Mouse (Mus musculus) hindbrain, embryonic 13.5 days (tissue): ENCODE data around the gene Cyp2d10. TPM values are rescaled to one million over a fixed set of nuclear protein-coding genes. Genes with fewer than 3 reads are reported as not detected.

ENCODE experiments used
- ATAC-seq: fragments of 200-750 bp; cut with Nextera tagmentation; 2 replicates; pipeline ENCODE4 v1.8.0; 2017; ENCODE audit warnings: moderate TSS enrichment; ENCODE audit not compliant: low FRiP score
- H3K27ac ChIP-seq: fragments of 300-500 bp; sonication (generic); 2 replicates; pipeline ENCODE4 v1.5.1; 2015; ENCODE audit warnings: inconsistent platforms, mild to moderate bottlenecking, moderate library complexity
- H3K27me3 ChIP-seq: fragments of 300-500 bp; sonication (generic); 2 replicates; pipeline ENCODE4 v1.6.1; 2015; ENCODE audit warnings: mild to moderate bottlenecking, inconsistent platforms
- H3K36me3 ChIP-seq: fragments of 300-500 bp; sonication (generic); 2 replicates; pipeline ENCODE4 v1.6.1; 2015; ENCODE audit warnings: mild to moderate bottlenecking, inconsistent platforms
- H3K4me1 ChIP-seq: fragments of 300-500 bp; sonication (generic); replicated peaks from 2 replicates; pipeline ENCODE4 v1.6.1; 2015; ENCODE audit warnings: inconsistent platforms
- H3K4me2 ChIP-seq: fragments of 300-500 bp; sonication (generic); 2 replicates; pipeline ENCODE4 v1.6.1; 2015; ENCODE audit warnings: inconsistent platforms, mild to moderate bottlenecking, moderate library complexity
- H3K4me3 ChIP-seq: fragments of 300-500 bp; sonication (generic); 2 replicates; pipeline ENCODE4 v1.5.1; 2015; ENCODE audit warnings: mild to moderate bottlenecking, inconsistent platforms
- H3K9ac ChIP-seq: fragments of 300-500 bp; sonication (generic); 2 replicates; pipeline ENCODE4 v1.6.1; 2015; ENCODE audit warnings: mild to moderate bottlenecking, inconsistent platforms
- H3K9me3 ChIP-seq: fragments of 300-500 bp; sonication (generic); 2 replicates; pipeline ENCODE4 v1.6.1; 2016; ENCODE audit warnings: inconsistent platforms
- WGBS: fragments of 180-500 bp; shearing (Covaris S2); methylation state at CpG from one replicate; pipeline ENCODE4 v1.1.7; 2015; 5-methylcytosine and 5-hydroxymethylcytosine counted together
- polyA plus RNA-seq: library from polyadenylated mRNA; unstranded; fragments of >200 nt; fragmentation: Nextera tagmentation; extraction: Ambion mirVana; gene quantifications from 2 replicates; pipeline ENCODE4 v1.2.1, GENCODE M21; 2015

Cyp2d10 gene
- polyA plus RNA-seq, 1 experiment from 2014 or later = not detected

- H3K4me3 ChIP-seq = no peak overlapping the region
- no peaks in the 10 kb centered on the region for H3K27me3 ChIP-seq
- no peaks in the 10 kb centered on the region for H3K36me3 ChIP-seq
- no peak overlapping the region for H3K27ac ChIP-seq
- H3K9me3 ChIP-seq = no peaks in the 10 kb centered on the region
- ATAC-seq = no peak
- H3K4me1 ChIP-seq = peaks cover 5% of the 10 kb centered on the region
- no peak overlapping the region for H3K9ac ChIP-seq
- 89% methylated on average over 2 of the region's 2 CpGs for WGBS
- H3K4me2 ChIP-seq = no peak overlapping the region
Measured at GRCm38 (mm10) chr15:82385729-82386128, 21.3 kb downstream of the Cyp2d10 start.

- no peaks in the 10 kb centered on the region for H3K36me3 ChIP-seq
- 93% methylated on average over 2 of the region's 2 CpGs for WGBS
- no peak overlapping the region for H3K27ac ChIP-seq
- H3K4me1 ChIP-seq = peaks cover 13% of the 10 kb centered on the region
- H3K27me3 ChIP-seq = peaks cover 5% of the 10 kb centered on the region; the same call in 1 of the 2 replicates
- H3K4me3 ChIP-seq = no peak overlapping the region
- H3K4me2 ChIP-seq = no peak overlapping the region
- no peaks in the 10 kb centered on the region for H3K9me3 ChIP-seq
- H3K9ac ChIP-seq = no peak overlapping the region
- ATAC-seq = no peak
Measured at GRCm38 (mm10) chr15:82382441-82382840, 24.6 kb downstream of the Cyp2d10 start.

- Histone ChIP-seq H3K4me1 (peaks cover 21% of the 10 kb centered on the region), H3K36me3 (no peaks in the 10 kb centered on the region), H3K4me2 (peak overlapping the region; percentile 53), H3K4me3 (peak overlapping the region; percentile 31), H3K27ac (0 out of 2 replicates have a peak overlapping the region, but pooled peaks have one; percentile 5), H3K27me3 (peaks cover 5% of the 10 kb centered on the region; the same call in 1 of the 2 replicates), H3K9ac (peak overlapping the region; percentile 59; the same call in 1 of the 2 replicates), H3K9me3 (no peaks in the 10 kb centered on the region)
- no peak for ATAC-seq
- 35% methylated on average over 7 of the region's 7 CpGs for WGBS
Measured at GRCm38 (mm10) chr15:82380714-82381062, 26.3 kb downstream of the Cyp2d10 start.

GRCm38 (mm10) chr15:82379871-82380713, 26.9 kb downstream of the Cyp2d10 start, which contains the start of gene Cyp2d22:
Cyp2d22 (minus strand) TSS chr15:82380260.
- ATAC-seq = peak; percentile 73
- peak within 1 kb of the TSS; percentile 59 for H3K9ac ChIP-seq
- 5% methylated on average over 18 of the region's 24 CpGs for WGBS
- peaks cover 5% of the 10 kb centered on the region; the same call in 1 of the 2 replicates for H3K27me3 ChIP-seq
- peak within 1 kb of the TSS; percentile 53 for H3K4me2 ChIP-seq
- H3K36me3 ChIP-seq = no peaks in the 10 kb centered on the region
- peak within 1 kb of the TSS; percentile 34 for H3K4me3 ChIP-seq
- H3K27ac ChIP-seq = 0 out of 2 replicates have a peak within 1 kb of the TSS, but pooled peaks have one; percentile 5
- H3K9me3 ChIP-seq = no peaks in the 10 kb centered on the region
- peaks cover 22% of the 10 kb centered on the region for H3K4me1 ChIP-seq

GRCm38 (mm10) chr15:82379511-82379870, 27.5 kb downstream of the Cyp2d10 start:
- H3K4me3 ChIP-seq = peak overlapping the region; percentile 34
- H3K9ac ChIP-seq = peak overlapping the region; percentile 58
- 22% methylated on average over 7 of the region's 7 CpGs for WGBS
- peak overlapping the region; percentile 53 for H3K4me2 ChIP-seq
- no peaks in the 10 kb centered on the region for H3K9me3 ChIP-seq
- peaks cover 22% of the 10 kb centered on the region for H3K4me1 ChIP-seq
- H3K27ac ChIP-seq = no peak overlapping the region
- H3K27me3 ChIP-seq = peaks cover 5% of the 10 kb centered on the region; the same call in 1 of the 2 replicates
- 0 out of 2 replicates have a peak, but pooled peaks have one; percentile 30 for ATAC-seq
- no peaks in the 10 kb centered on the region for H3K36me3 ChIP-seq

- peaks cover 5% of the 10 kb centered on the region; the same call in 1 of the 2 replicates for H3K27me3 ChIP-seq
- H3K9ac ChIP-seq = no peak overlapping the region
- H3K27ac ChIP-seq = no peak overlapping the region
- 46% methylated on average over 15 of the region's 15 CpGs for WGBS
- no peak overlapping the region for H3K4me2 ChIP-seq
- ATAC-seq = no peak
- H3K36me3 ChIP-seq = no peaks in the 10 kb centered on the region
- H3K4me1 ChIP-seq = peaks cover 22% of the 10 kb centered on the region
- no peak overlapping the region for H3K4me3 ChIP-seq
- H3K9me3 ChIP-seq = no peaks in the 10 kb centered on the region
Measured at GRCm38 (mm10) chr15:82378261-82379180, 28.5 kb downstream of the Cyp2d10 start.

GRCm38 (mm10) chr15:82377701-82378100, 29.3 kb downstream of the Cyp2d10 start:
- no peak overlapping the region for H3K27ac ChIP-seq
- no peak overlapping the region for H3K4me2 ChIP-seq
- no peak for ATAC-seq
- H3K27me3 ChIP-seq = peaks cover 5% of the 10 kb centered on the region; the same call in 1 of the 2 replicates
- no peaks in the 10 kb centered on the region for H3K36me3 ChIP-seq
- peaks cover 22% of the 10 kb centered on the region for H3K4me1 ChIP-seq
- no peak overlapping the region for H3K9ac ChIP-seq
- 86% methylated on average over 5 of the region's 5 CpGs for WGBS
- H3K9me3 ChIP-seq = no peaks in the 10 kb centered on the region
- no peak overlapping the region for H3K4me3 ChIP-seq

GRCm38 (mm10) chr15:82376393-82377138, 30.4 kb downstream of the Cyp2d10 start:
- no peak overlapping the region for H3K9ac ChIP-seq
- H3K27ac ChIP-seq = no peak overlapping the region
- 52% methylated on average over 17 of the region's 17 CpGs for WGBS
- H3K27me3 ChIP-seq = peaks cover 5% of the 10 kb centered on the region; the same call in 1 of the 2 replicates
- peaks cover 22% of the 10 kb centered on the region for H3K4me1 ChIP-seq
- H3K36me3 ChIP-seq = no peaks in the 10 kb centered on the region
- no peaks in the 10 kb centered on the region for H3K9me3 ChIP-seq
- H3K4me3 ChIP-seq = no peak overlapping the region
- ATAC-seq = no peak
- H3K4me2 ChIP-seq = no peak overlapping the region

GRCm38 (mm10) chr15:82375855-82376254, 31.1 kb downstream of the Cyp2d10 start:
- H3K4me2 ChIP-seq = no peak overlapping the region
- no peak overlapping the region for H3K4me3 ChIP-seq
- H3K9ac ChIP-seq = no peak overlapping the region
- no peaks in the 10 kb centered on the region for H3K9me3 ChIP-seq
- no peaks in the 10 kb centered on the region for H3K36me3 ChIP-seq
- peaks cover 5% of the 10 kb centered on the region; the same call in 1 of the 2 replicates for H3K27me3 ChIP-seq
- 92% methylated on average over 9 of the region's 9 CpGs for WGBS
- peaks cover 18% of the 10 kb centered on the region for H3K4me1 ChIP-seq
- H3K27ac ChIP-seq = no peak overlapping the region
- no peak for ATAC-seq

- H3K4me2 ChIP-seq = no peak overlapping the region
- H3K4me3 ChIP-seq = no peak overlapping the region
- H3K27me3 ChIP-seq = peaks cover 5% of the 10 kb centered on the region; the same call in 1 of the 2 replicates
- 71% methylated on average over 5 of the region's 5 CpGs for WGBS
- H3K27ac ChIP-seq = no peak overlapping the region
- ATAC-seq = no peak
- no peak overlapping the region for H3K9ac ChIP-seq
- H3K4me1 ChIP-seq = peaks cover 9% of the 10 kb centered on the region
- no peaks in the 10 kb centered on the region for H3K36me3 ChIP-seq
- no peaks in the 10 kb centered on the region for H3K9me3 ChIP-seq
Measured at GRCm38 (mm10) chr15:82374437-82374836, 32.6 kb downstream of the Cyp2d10 start.

GRCm38 (mm10) chr15:82372991-82373390, 34.0 kb downstream of the Cyp2d10 start:
- H3K36me3 ChIP-seq = no peaks in the 10 kb centered on the region
- WGBS = 88% methylated on average over 5 of the region's 5 CpGs
- no peak overlapping the region for H3K4me3 ChIP-seq
- no peak overlapping the region for H3K27ac ChIP-seq
- H3K9me3 ChIP-seq = no peaks in the 10 kb centered on the region
- ATAC-seq = no peak
- H3K4me1 ChIP-seq = peaks cover 9% of the 10 kb centered on the region
- H3K27me3 ChIP-seq = peaks cover 5% of the 10 kb centered on the region; the same call in 1 of the 2 replicates
- no peak overlapping the region for H3K9ac ChIP-seq
- no peak overlapping the region for H3K4me2 ChIP-seq
